Mouse (Mus musculus) forebrain, postnatal 0 days (tissue): ENCODE results near the gene Tshz2. TPM values are rescaled to one million over a fixed set of nuclear protein-coding genes. Genes with fewer than 3 reads are reported as not detected.

Source experiments
- ATAC-seq: fragments of 200-750 bp; cut with Nextera tagmentation; 2 replicates; pipeline ENCODE4 v1.8.0; 2017; ENCODE audit warnings: mild to moderate bottlenecking, moderate library complexity
- DNase-seq: peaks from one replicate; pipeline ENCODE4 v3.0.0-alpha.2; 2015
- H3K27ac ChIP-seq: fragments of 300-500 bp; sonication (generic); 2 replicates; pipeline ENCODE4 v1.5.1; 2014; ENCODE audit warnings: low read depth, mild to moderate bottlenecking, antibody characterized with exemption, low read length, moderate library complexity, mixed read lengths
- H3K27me3 ChIP-seq: fragments of 300-500 bp; sonication (generic); 2 replicates; pipeline ENCODE4 v1.6.1; 2014; ENCODE audit warnings: mild to moderate bottlenecking, low read length, mixed read lengths; ENCODE audit not compliant: insufficient read depth
- H3K36me3 ChIP-seq: fragments of 300-500 bp; sonication (generic); 2 replicates; pipeline ENCODE4 v1.6.1; 2014; ENCODE audit warnings: mild to moderate bottlenecking, moderate library complexity; ENCODE audit not compliant: insufficient read depth
- H3K4me1 ChIP-seq: fragments of 300-500 bp; sonication (generic); 2 replicates; pipeline ENCODE4 v1.6.1; 2014; ENCODE audit warnings: antibody characterized with exemption; ENCODE audit not compliant: insufficient read depth
- H3K4me2 ChIP-seq: fragments of 300-500 bp; sonication (generic); 2 replicates; pipeline ENCODE4 v1.6.1; 2014; ENCODE audit warnings: low read depth, mild to moderate bottlenecking, moderate library complexity
- H3K4me3 ChIP-seq: fragments of 300-500 bp; sonication (generic); 2 replicates; pipeline ENCODE4 v1.5.1; 2014; ENCODE audit warnings: low read depth, low read length, mixed read lengths
- H3K9ac ChIP-seq: fragments of 300-500 bp; sonication (generic); 2 replicates; pipeline ENCODE4 v1.6.1; 2014; ENCODE audit warnings: mild to moderate bottlenecking
- H3K9me3 ChIP-seq: fragments of 300-500 bp; sonication (generic); 2 replicates; pipeline ENCODE4 v1.6.1; 2016; ENCODE audit warnings: low read length
- CTCF ChIP-seq: sonication (generic); IDR thresholded peaks from 2 replicates; pipeline ENCODE4 v1.5.1; 2016; ENCODE audit warnings: antibody characterized with exemption, control low read depth, low read depth
- WGBS: fragments of 180-500 bp; shearing (Covaris S2); extraction: QIAGEN DNeasy Blood & Tissue Kit; methylation state at CpG from one replicate; pipeline ENCODE4 v1.1.7; 2014; 5-methylcytosine and 5-hydroxymethylcytosine counted together
- polyA plus RNA-seq: library from polyadenylated mRNA; unstranded; fragments of >200 nt; fragmentation: Nextera tagmentation; extraction: Ambion mirVana; gene quantifications from 2 replicates; pipeline ENCODE4 v1.2.1, GENCODE M21; 2015
- total RNA-seq: library from RNA; depleted of rRNA; stranded (reverse); fragments of >200 nt; gene quantifications from 2 replicates; pipeline ENCODE4 v1.2.3, GENCODE M21; 2014

The Tshz2 gene
- total and polyA plus RNA-seq, 2 experiments from 2014 or later, result 19.7 to 29.2 TPM

DNA sequence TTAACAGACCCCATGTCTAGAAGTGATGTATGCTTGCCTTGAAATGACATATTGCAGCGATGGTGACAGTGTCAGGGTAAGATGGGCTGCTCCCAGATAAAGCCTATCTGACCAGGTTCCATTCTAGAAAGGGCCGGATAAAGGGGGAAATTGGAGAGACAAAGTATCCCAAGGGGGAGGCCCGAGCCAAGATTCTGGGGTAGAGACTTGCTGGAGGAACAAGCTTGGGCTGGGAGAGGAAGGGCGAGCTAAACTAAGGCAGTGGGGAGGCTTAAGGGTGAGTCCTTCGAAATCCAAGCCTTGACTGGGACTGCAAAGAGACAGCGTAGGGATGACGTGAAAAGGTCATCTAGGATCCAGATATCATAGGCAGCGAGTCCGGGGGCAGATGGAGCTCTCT is 61.7 kb downstream of the Tshz2 start:
- no peaks in the 10 kb centered on the region for H3K9me3 ChIP-seq
- ATAC-seq (no peak), DNase-seq (no peak)
- H3K4me1 ChIP-seq, result no peaks in the 10 kb centered on the region
- no peak for TF ChIP-seq CTCF
- no peak overlapping the region for H3K4me2 ChIP-seq
- H3K4me3 ChIP-seq, result no peak overlapping the region
- H3K27ac ChIP-seq, result no peak overlapping the region
- 92% methylated on average over 9 of the region's 9 CpGs for WGBS
- no peaks in the 10 kb centered on the region for H3K36me3 ChIP-seq
- no peaks in the 10 kb centered on the region for H3K27me3 ChIP-seq
- no peak overlapping the region for H3K9ac ChIP-seq

DNA sequence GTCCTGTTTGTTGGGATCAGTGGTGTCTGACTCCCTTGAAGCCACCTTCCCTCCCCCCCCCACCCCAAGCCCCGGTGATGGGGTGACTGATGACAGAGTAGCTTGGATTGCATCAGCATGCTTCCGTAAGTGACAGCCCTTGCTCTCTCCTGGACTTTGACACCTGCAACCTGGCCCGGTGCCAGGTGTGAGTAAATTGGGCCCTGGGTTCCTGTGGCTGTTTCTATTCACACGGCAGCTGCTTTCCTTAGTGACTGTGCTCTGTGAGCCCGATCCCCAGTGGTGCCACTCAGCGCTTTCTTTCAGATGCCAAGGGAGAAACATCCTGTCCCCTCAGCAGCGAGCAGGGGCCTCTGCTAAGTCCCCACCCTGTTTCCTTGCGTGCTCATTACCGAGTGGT is 62.2 kb downstream of the Tshz2 start:
- Histone ChIP-seq H3K9ac (no peak overlapping the region), H3K36me3 (no peaks in the 10 kb centered on the region), H3K27me3 (no peaks in the 10 kb centered on the region), H3K9me3 (no peaks in the 10 kb centered on the region), H3K4me1 (no peaks in the 10 kb centered on the region), H3K4me3 (no peak overlapping the region), H3K4me2 (no peak overlapping the region), H3K27ac (no peak overlapping the region)
- 30% methylated on average over 9 of the region's 9 CpGs for WGBS
- no peak for TF ChIP-seq CTCF
- ATAC-seq (no peak), DNase-seq (no peak)

DNA sequence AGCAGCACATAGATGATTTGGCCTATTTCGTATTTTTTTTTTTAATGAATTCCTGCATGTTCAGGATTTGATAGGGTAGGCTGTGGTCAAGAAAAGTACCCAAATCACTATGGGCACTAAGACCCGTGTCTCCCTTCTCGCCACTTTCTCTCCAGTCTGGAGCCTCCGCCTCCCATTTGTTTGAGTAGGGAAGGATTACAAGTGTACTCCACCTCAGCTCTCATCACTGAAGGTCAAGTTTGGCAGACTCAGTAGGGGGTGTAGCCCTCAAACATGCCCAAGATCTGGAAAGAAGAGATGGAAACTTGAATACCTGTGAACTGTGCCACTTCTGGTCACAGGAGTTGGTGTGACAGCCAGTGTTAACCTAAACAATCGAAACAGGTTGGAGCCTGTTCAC is 66.3 kb downstream of the Tshz2 start:
- H3K36me3 ChIP-seq, result no peaks in the 10 kb centered on the region
- ATAC-seq, result no peak
- no peaks in the 10 kb centered on the region for H3K4me1 ChIP-seq
- H3K27ac ChIP-seq, result no peak overlapping the region
- no peak overlapping the region for H3K4me3 ChIP-seq
- H3K4me2 ChIP-seq, result no peak overlapping the region
- H3K9ac ChIP-seq, result no peak overlapping the region
- WGBS, result 91% methylated on average over 5 of the region's 5 CpGs
- no peak for TF ChIP-seq CTCF
- no peaks in the 10 kb centered on the region for H3K9me3 ChIP-seq
- DNase-seq, result no peak
- no peaks in the 10 kb centered on the region for H3K27me3 ChIP-seq

DNA sequence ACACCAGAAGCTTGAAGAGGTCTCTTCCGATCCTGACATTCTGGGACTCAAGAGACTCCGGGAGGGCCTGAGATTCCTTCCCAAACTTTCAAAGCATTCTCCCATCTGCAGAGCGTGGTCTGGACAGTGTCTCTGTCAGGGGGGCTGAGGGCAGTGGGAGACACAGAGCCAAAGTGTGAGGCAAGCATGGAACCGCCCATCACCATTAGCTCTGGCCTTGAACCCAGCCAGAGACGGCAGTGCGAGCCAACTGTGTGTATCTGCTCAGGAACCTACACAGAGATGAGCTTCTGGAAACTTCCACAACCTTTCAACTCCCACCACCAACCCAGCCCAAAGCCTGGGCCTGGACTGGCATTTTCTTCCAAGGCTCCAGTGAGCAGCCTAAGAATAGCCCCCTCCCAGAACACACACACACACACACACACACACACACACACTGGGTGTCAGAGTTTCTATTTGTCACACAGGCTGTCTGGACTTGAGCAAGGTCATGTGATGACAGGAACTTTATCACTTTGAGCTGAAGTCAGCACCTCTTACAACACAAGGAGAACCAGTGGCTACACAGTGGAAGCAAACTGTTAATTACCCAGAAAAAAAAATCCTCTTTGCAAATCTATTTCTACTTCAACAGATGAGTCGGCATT is 67.2 kb downstream of the Tshz2 start:
- no peak overlapping the region for H3K4me2 ChIP-seq
- H3K27ac ChIP-seq, result no peak overlapping the region
- WGBS, result 78% methylated on average over 7 of the region's 7 CpGs
- H3K9ac ChIP-seq, result no peak overlapping the region
- no peaks in the 10 kb centered on the region for H3K4me1 ChIP-seq
- DNase-seq, result no peak
- no peaks in the 10 kb centered on the region for H3K36me3 ChIP-seq
- H3K27me3 ChIP-seq, result no peaks in the 10 kb centered on the region
- TF ChIP-seq CTCF, result no peak
- no peak overlapping the region for H3K4me3 ChIP-seq
- H3K9me3 ChIP-seq, result no peaks in the 10 kb centered on the region
- ATAC-seq, result no peak

DNA sequence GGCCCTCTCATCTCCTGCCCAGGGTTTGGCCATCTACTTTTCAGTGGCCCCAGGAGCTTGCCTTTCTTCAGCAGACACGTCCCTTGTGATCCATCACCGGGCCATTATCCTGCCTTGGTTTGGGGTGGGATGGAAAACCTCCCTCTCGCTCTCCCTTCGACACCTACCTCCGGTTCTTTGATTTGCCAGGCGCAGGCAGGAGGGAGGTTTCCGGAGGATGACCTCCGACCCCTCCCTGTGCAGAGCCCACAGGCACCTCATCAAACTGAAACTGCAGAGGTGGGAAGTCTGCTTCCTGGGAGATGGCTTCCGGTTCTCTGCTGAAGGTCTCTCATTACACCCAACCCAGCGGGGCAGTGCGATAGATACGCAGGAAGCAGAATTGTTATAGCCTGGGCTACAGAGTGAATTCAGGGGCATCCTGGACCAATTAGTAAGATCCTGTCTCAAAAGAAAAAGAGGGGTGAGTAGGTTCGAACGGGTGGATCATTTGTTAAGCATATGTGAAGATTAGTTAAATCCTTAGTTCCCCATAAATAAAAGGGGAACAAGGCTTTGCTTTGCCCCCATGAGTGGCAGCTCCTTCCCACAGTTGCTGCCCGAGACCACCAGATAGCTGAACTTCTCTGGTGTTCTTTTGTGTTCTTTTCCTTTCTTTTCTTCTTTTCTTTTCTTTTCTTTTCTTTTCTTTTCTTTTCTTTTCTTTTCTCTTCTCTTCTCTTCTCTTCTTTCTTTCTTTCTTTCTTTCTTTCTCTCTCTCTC is 70.1 kb downstream of the Tshz2 start:
- H3K4me1 ChIP-seq, result no peaks in the 10 kb centered on the region
- no peak for TF ChIP-seq CTCF
- WGBS, result 72% methylated on average over 15 of the region's 15 CpGs

DNA sequence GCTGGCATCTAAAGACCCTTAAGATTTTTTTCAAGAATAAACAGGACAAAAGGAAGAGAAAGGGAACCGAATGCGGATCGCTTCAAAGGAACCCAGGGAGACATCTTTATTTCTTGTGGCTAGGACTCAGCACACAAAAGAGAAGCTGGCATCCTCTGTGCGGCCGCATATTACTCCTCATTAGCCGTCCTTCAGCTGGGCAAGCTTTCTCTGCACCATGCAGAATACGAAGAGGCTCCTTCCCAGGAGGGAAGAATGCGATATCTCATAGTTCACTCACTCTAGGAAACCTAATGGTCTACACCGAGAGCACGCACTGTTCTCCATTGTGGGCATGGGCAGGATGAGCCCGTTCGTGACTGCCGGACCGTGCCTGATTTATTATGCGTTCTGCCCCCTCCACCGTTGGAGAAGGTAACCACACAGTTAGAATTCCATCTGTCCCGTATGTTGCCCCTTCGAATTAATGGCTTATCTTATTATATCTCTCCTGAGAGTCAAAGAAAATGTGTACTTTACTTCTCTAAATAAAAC is 89.0 kb downstream of the Tshz2 start:
- TF ChIP-seq CTCF, result no peak
- WGBS, result 49% methylated on average over 18 of the region's 18 CpGs
- Histone ChIP-seq H3K36me3 (no peaks in the 10 kb centered on the region), H3K27me3 (no peaks in the 10 kb centered on the region), H3K9me3 (no peaks in the 10 kb centered on the region), H3K4me3 (no peak overlapping the region), H3K4me2 (no peak overlapping the region), H3K27ac (no peak overlapping the region), H3K9ac (no peak overlapping the region), H3K4me1 (no peaks in the 10 kb centered on the region; the same call in 1 of the 2 replicates)
- DNase-seq, result no peak
- ATAC-seq, result no peak

More for the DNA sequence above, 70.1 kb downstream of the Tshz2 start:
- DNase-seq (no peak), ATAC-seq (no peak)
- H3K4me2 ChIP-seq, result no peak overlapping the region
- H3K9me3 ChIP-seq, result no peaks in the 10 kb centered on the region
- no peaks in the 10 kb centered on the region for H3K36me3 ChIP-seq
- H3K4me3 ChIP-seq, result no peak overlapping the region
- no peak overlapping the region for H3K9ac ChIP-seq
- H3K27me3 ChIP-seq, result no peaks in the 10 kb centered on the region
- H3K27ac ChIP-seq, result no peak overlapping the region

DNA sequence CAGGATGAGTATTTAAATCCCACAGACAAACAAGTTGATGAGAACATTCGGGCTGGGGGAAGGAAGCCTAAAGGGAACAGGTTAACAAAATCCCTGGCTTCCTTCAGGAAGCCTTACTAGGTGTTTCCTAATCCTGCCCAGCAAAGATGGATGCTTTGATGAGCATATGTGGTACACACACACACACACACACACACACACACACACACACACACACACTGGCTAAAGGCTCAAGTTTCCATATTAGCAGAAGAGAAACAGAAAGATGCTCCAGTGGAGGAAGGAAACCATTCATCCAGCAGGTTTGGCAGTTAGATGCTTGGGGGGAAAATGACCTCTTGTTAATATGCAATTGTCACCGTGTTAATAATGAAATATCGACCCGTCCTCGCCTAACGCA is 89.5 kb downstream of the Tshz2 start:
- Histone ChIP-seq H3K4me2 (no peak overlapping the region), H3K27ac (no peak overlapping the region)

More for the DNA sequence above, 89.5 kb downstream of the Tshz2 start:
- Histone ChIP-seq H3K4me3 (no peak overlapping the region), H3K27me3 (no peaks in the 10 kb centered on the region), H3K9me3 (no peaks in the 10 kb centered on the region), H3K4me1 (no peaks in the 10 kb centered on the region; the same call in 1 of the 2 replicates), H3K36me3 (no peaks in the 10 kb centered on the region), H3K9ac (no peak overlapping the region)
- no peak for TF ChIP-seq CTCF
- ATAC-seq (no peak), DNase-seq (no peak)
- 80% methylated on average over 6 of the region's 6 CpGs for WGBS
